Mouse (Mus musculus): ENCODE results near the gene Gm10681. TPM values are rescaled to one million over a fixed set of nuclear protein-coding genes. Genes with fewer than 3 reads are reported as not detected.
A peak's percentile ranks its signal among the peaks of the same experiment; 100 is the strongest.
"Not testable (repeated sequence)": the region's sequence is repeated elsewhere in the genome, so short reads cannot be mapped to it uniquely, and the experiment has no call there.

Gene Gm10681
- polyA plus RNA-seq, 2 experiments: 0.20 to 0.23 TPM

- H3K36me3 ChIP-seq (replicated peaks; ENCODE audit: control insufficient read depth, insufficient read depth, low read depth); ATAC-seq (ENCODE audit: insufficient read depth); H3K4me2 ChIP-seq (ENCODE audit: low read depth); H3K4me3 ChIP-seq (ENCODE audit: insufficient read depth in 1 of 2, low read depth in 2 of 2, low read length in 2 of 2); H3K27me3 ChIP-seq (ENCODE audit: control insufficient read depth, insufficient read depth, low read length); H3K27ac ChIP-seq; H3K9me3 ChIP-seq (ENCODE audit: control insufficient read depth, low read length); DNase-seq (ENCODE audit: low read depth in 3 of 3, low spot score in 3 of 3); H3K4me1 ChIP-seq (replicated peaks; ENCODE audit: control insufficient read depth in 2 of 2, insufficient read depth in 2 of 2, low read length in 1 of 2); H3K9ac ChIP-seq (replicated peaks): not testable (repeated sequence)
- no CpG with 5 or more reads among the region's 2 CpGs for whole genome bisulfite sequencing (ENCODE audit: insufficient replicate concordance)
Observed at GRCm38 (mm10) chr3:98563831-98564230, 24.8 kb downstream of the Gm10681 start.

DNA sequence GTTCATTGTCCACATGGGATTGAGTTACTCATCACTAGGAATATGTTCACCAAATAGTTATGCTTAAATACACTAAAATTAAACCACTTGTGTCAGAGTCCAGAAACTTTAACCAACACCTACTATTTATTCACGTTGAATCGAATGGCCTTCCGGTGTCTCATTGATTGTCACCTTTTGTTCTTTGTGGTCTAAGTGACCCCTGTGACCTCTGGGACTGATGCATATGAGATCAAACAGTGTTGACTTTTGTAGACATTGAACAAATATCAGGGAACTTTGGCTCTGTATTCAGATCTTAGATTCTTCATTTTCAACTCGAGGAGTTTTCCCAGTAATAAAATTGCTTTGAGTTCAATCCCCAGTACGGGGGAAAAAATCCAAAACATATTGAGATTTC is 27.9 kb downstream of the Gm10681 start:
- H3K27ac ChIP-seq; H3K4me1 ChIP-seq (replicated peaks; ENCODE audit: control insufficient read depth in 2 of 2, insufficient read depth in 2 of 2, low read length in 1 of 2); H3K36me3 ChIP-seq (replicated peaks; ENCODE audit: control insufficient read depth, insufficient read depth, low read depth); H3K27me3 ChIP-seq (ENCODE audit: control insufficient read depth, insufficient read depth, low read length); H3K9ac ChIP-seq (replicated peaks); H3K9me3 ChIP-seq (ENCODE audit: control insufficient read depth, low read length); DNase-seq (ENCODE audit: low read depth in 3 of 3, low spot score in 3 of 3); H3K4me3 ChIP-seq (ENCODE audit: insufficient read depth in 1 of 2, low read depth in 2 of 2, low read length in 2 of 2); H3K4me2 ChIP-seq (ENCODE audit: low read depth): not testable (repeated sequence)
- ATAC-seq (ENCODE audit: insufficient read depth): peak; percentile 37; the same call in 1 of the 2 replicates
- WGBS (ENCODE audit: insufficient replicate concordance): no CpG with 5 or more reads among the region's 5 CpGs

DNA sequence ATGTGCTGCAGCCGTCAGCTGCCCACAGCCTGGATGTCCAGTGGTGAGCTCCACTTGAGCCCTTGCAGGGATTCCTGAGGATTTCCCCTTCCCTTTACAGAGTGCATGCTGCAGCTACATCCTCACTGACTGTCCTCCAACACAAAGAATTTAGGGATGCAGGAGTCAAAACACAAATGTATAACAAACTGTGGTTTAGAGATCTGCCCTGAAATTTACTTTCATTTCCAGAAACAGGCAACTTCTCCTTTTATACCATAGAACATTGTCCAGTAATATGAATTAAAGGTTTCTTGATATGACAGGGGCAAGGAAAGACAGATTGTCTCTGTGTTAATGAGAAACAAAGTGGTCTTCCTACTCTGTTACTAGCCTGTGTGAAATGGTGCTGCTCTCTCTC is 37.8 kb downstream of the Gm10681 start:
- not testable (repeated sequence) for DNase-seq (ENCODE audit: low read depth in 3 of 3, low spot score in 3 of 3); H3K36me3 ChIP-seq (replicated peaks; ENCODE audit: control insufficient read depth, insufficient read depth, low read depth); H3K9me3 ChIP-seq (ENCODE audit: control insufficient read depth, low read length); H3K9ac ChIP-seq (replicated peaks); H3K27me3 ChIP-seq (ENCODE audit: control insufficient read depth, insufficient read depth, low read length); H3K4me2 ChIP-seq (ENCODE audit: low read depth); H3K4me1 ChIP-seq (replicated peaks; ENCODE audit: control insufficient read depth in 2 of 2, insufficient read depth in 2 of 2, low read length in 1 of 2); ATAC-seq (ENCODE audit: insufficient read depth); H3K27ac ChIP-seq; H3K4me3 ChIP-seq (ENCODE audit: insufficient read depth in 1 of 2, low read depth in 2 of 2, low read length in 2 of 2)
- WGBS (ENCODE audit: insufficient replicate concordance): no CpG with 5 or more reads among the region's 1 CpGs

- not testable (repeated sequence) for H3K9ac ChIP-seq (replicated peaks); H3K27ac ChIP-seq; H3K4me1 ChIP-seq (replicated peaks; ENCODE audit: control insufficient read depth in 2 of 2, insufficient read depth in 2 of 2, low read length in 1 of 2); H3K27me3 ChIP-seq (ENCODE audit: control insufficient read depth, insufficient read depth, low read length); H3K9me3 ChIP-seq (ENCODE audit: control insufficient read depth, low read length); H3K36me3 ChIP-seq (replicated peaks; ENCODE audit: control insufficient read depth, insufficient read depth, low read depth); H3K4me3 ChIP-seq (ENCODE audit: insufficient read depth in 1 of 2, low read depth in 2 of 2, low read length in 2 of 2); DNase-seq (ENCODE audit: low read depth in 3 of 3, low spot score in 3 of 3); H3K4me2 ChIP-seq (ENCODE audit: low read depth)
- no CpG with 5 or more reads among the region's 2 CpGs for WGBS (ENCODE audit: insufficient replicate concordance)
- 0 out of 2 replicates have a peak, but pooled peaks have one; percentile 13 for ATAC-seq (ENCODE audit: insufficient read depth)
Observed at GRCm38 (mm10) chr3:98550215-98550614, 38.4 kb downstream of the Gm10681 start.

DNA sequence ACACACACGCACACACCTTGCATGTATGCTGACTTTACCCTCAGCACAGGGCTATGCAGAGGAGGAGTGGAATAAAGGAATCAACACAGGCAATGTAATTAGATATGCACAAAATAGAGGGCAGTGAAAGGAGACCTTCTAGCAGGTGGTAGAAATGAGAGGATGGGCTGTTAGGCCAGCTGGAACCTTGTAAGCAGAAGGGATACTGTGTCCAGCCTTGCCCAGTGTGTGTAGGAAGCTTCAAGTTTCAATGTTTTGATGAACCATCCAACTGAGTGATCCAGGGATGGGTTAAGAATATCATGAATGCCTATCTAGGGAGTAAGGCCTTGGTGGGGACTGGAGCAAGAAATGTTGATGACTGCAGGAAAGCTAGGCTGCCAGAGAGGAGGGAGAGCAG is 40.1 kb downstream of the Gm10681 start:
- H3K4me2 ChIP-seq (ENCODE audit: low read depth); ATAC-seq (ENCODE audit: insufficient read depth); H3K36me3 ChIP-seq (replicated peaks; ENCODE audit: control insufficient read depth, insufficient read depth, low read depth); DNase-seq (ENCODE audit: low read depth in 3 of 3, low spot score in 3 of 3); H3K27ac ChIP-seq; H3K27me3 ChIP-seq (ENCODE audit: control insufficient read depth, insufficient read depth, low read length); H3K4me3 ChIP-seq (ENCODE audit: insufficient read depth in 1 of 2, low read depth in 2 of 2, low read length in 2 of 2); H3K4me1 ChIP-seq (replicated peaks; ENCODE audit: control insufficient read depth in 2 of 2, insufficient read depth in 2 of 2, low read length in 1 of 2); H3K9me3 ChIP-seq (ENCODE audit: control insufficient read depth, low read length); H3K9ac ChIP-seq (replicated peaks): not testable (repeated sequence)
- WGBS (ENCODE audit: insufficient replicate concordance): 50% methylated on average over 1 of the region's 1 CpGs

DNA sequence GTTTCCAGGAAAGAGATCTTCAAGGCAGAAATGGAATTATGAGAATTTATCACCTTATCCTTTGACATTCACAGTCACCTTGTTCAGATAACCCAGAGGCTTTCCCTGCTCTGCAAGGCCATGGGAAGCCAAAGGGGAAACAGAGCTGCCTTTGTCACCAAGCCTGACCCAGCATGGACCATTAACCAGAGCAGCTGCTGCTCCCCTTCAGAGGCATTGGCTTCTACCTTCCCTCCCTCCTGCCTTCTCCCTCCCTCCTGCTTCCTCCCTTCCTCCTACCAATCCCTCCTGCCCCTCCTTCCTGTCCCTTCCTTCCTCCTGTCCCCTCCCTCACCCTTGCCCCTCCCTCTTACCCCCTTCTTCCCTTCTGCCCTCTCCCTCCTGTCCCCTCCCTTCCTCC is 41.0 kb downstream of the Gm10681 start:
- not testable (repeated sequence) for H3K9me3 ChIP-seq (ENCODE audit: control insufficient read depth, low read length); H3K4me3 ChIP-seq (ENCODE audit: insufficient read depth in 1 of 2, low read depth in 2 of 2, low read length in 2 of 2); H3K4me1 ChIP-seq (replicated peaks; ENCODE audit: control insufficient read depth in 2 of 2, insufficient read depth in 2 of 2, low read length in 1 of 2); H3K4me2 ChIP-seq (ENCODE audit: low read depth); H3K27me3 ChIP-seq (ENCODE audit: control insufficient read depth, insufficient read depth, low read length); H3K9ac ChIP-seq (replicated peaks); H3K27ac ChIP-seq; H3K36me3 ChIP-seq (replicated peaks; ENCODE audit: control insufficient read depth, insufficient read depth, low read depth); DNase-seq (ENCODE audit: low read depth in 3 of 3, low spot score in 3 of 3); ATAC-seq (ENCODE audit: insufficient read depth)

DNA sequence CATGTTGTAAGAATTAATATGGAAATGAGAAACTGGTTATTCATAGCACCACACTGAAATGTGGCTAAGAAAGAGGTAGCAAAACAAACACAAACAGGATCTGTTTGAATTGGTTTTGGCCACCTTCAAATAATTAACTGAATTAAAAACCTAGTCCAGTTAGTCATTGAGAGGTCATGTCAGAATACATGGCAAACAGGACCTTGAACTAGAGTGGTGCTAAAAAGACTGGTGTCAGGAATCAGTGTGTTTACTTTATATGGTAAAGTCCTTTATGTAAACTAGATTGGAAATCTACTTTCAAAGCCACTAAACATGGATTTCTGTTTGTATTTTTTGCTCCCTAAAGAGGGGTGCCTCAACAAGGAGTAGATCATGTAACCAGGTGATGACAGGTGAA is 63.6 kb downstream of the Gm10681 start:
- not testable (repeated sequence) for H3K4me3 ChIP-seq (ENCODE audit: insufficient read depth in 1 of 2, low read depth in 2 of 2, low read length in 2 of 2); H3K4me2 ChIP-seq (ENCODE audit: low read depth); DNase-seq (ENCODE audit: low read depth in 3 of 3, low spot score in 3 of 3); ATAC-seq (ENCODE audit: insufficient read depth); H3K36me3 ChIP-seq (replicated peaks; ENCODE audit: control insufficient read depth, insufficient read depth, low read depth); H3K9me3 ChIP-seq (ENCODE audit: control insufficient read depth, low read length); H3K27me3 ChIP-seq (ENCODE audit: control insufficient read depth, insufficient read depth, low read length); H3K9ac ChIP-seq (replicated peaks); H3K4me1 ChIP-seq (replicated peaks; ENCODE audit: control insufficient read depth in 2 of 2, insufficient read depth in 2 of 2, low read length in 1 of 2); H3K27ac ChIP-seq

- not testable (repeated sequence) for DNase-seq (ENCODE audit: low read depth in 3 of 3, low spot score in 3 of 3); H3K4me3 ChIP-seq (ENCODE audit: insufficient read depth in 1 of 2, low read depth in 2 of 2, low read length in 2 of 2); H3K9ac ChIP-seq (replicated peaks); H3K9me3 ChIP-seq (ENCODE audit: control insufficient read depth, low read length); H3K4me2 ChIP-seq (ENCODE audit: low read depth); H3K27me3 ChIP-seq (ENCODE audit: control insufficient read depth, insufficient read depth, low read length); H3K36me3 ChIP-seq (replicated peaks; ENCODE audit: control insufficient read depth, insufficient read depth, low read depth); ATAC-seq (ENCODE audit: insufficient read depth); H3K27ac ChIP-seq; H3K4me1 ChIP-seq (replicated peaks; ENCODE audit: control insufficient read depth in 2 of 2, insufficient read depth in 2 of 2, low read length in 1 of 2)
- no CpG with 5 or more reads among the region's 1 CpGs for WGBS (ENCODE audit: insufficient replicate concordance)
Observed at GRCm38 (mm10) chr3:98524552-98524951, 64.1 kb downstream of the Gm10681 start.
